ENCODE assay signal across 27 mouse cellular contexts in genomic region chr11:75881234-75881633, GRCm38 (mm10). TPM values are rescaled to one million over a fixed set of nuclear protein-coding genes. Genes with fewer than 3 reads are reported as not detected.
DNase-seq lines count a peak whose midpoint lies in the region; ATAC-seq and TF ChIP-seq lines count a peak whose summit lies in the region.
"Had no signal": no experiment of that assay in that cellular context is flagged by ENCODE, and none has a peak within 500 bp of the region (broad histone marks: within the 10 kb centered on the region; RNA-seq: fewer than 3 reads in every experiment).

No protein-coding gene starts in this region.

- H3K9me3 ChIP-seq in MEL (replicated peaks; ENCODE audit: insufficient read depth, low read length), result no peaks in the 10 kb centered on the region
- no peaks in the 10 kb centered on the region for H3K9me3 ChIP-seq in kidney, embryonic 14.5 days (ENCODE audit: control insufficient read depth, low read length)
- no peaks in the 10 kb centered on the region for H3K9me3 ChIP-seq in hindbrain, embryonic 10.5 days
- H3K9me3 ChIP-seq: forebrain, embryonic 10.5 days; forebrain, embryonic 13.5 days; G1E; heart, embryonic 12.5 days; heart, embryonic 15.5 days had no signal

- no peak for TF ChIP-seq RAD21 in MEL (IDR thresholded peaks at IDR 0.05; ENCODE audit: low read depth, low read length)

- peaks cover 2 to 10% of the 10 kb centered on the region in 2 experiments for H3K4me1 ChIP-seq in MEL (ENCODE audit: control insufficient read depth in 1 of 2, insufficient read depth in 2 of 2, low read length in 2 of 2)
- H3K4me1 ChIP-seq in kidney, embryonic 14.5 days (ENCODE audit: control insufficient read depth, insufficient read depth, low read length), result peaks cover 6% of the 10 kb centered on the region; the same call in 1 of the 2 replicates
- 0 out of 2 replicates have a peak, but pooled peaks cover 5% of the 10 kb centered on the region for H3K4me1 ChIP-seq in hindbrain, embryonic 10.5 days (replicated peaks)

- H3K4me3 ChIP-seq in MEL (ENCODE audit: control insufficient read depth in 1 of 2, insufficient read depth in 1 of 2, low read depth in 2 of 2, low read length in 2 of 2), result no peak overlapping the region
- H3K4me3 ChIP-seq in kidney, embryonic 14.5 days (ENCODE audit: low read length), result no peak overlapping the region
- no peak overlapping the region for H3K4me3 ChIP-seq in hindbrain, embryonic 10.5 days
- H3K4me3 ChIP-seq: forebrain, embryonic 10.5 days; forebrain, embryonic 13.5 days; gastrocnemius, adult 2 months; heart, embryonic 12.5 days; heart, embryonic 15.5 days had no signal

- peak; percentile 60; the same call in 1 of the 2 replicates for ATAC-seq in megakaryocyte, adult 5-6 weeks (ENCODE audit: poor library complexity, severe bottlenecking)
- no peak for ATAC-seq in kidney, embryonic 14.5 days (ENCODE audit: low FRiP score, low TSS enrichment)
- ATAC-seq: forebrain, embryonic 13.5 days; forebrain, embryonic 16.5 days; hindbrain, postnatal 0 days; inflammation-experienced regulatory T-cells, adult 6 months had no signal

- TF ChIP-seq POLR2A in MEL (IDR thresholded peaks at IDR 0.05; ENCODE audit: control insufficient read depth in 1 of 2, insufficient read depth in 1 of 2, low read depth in 1 of 2, low read length in 2 of 2, poor library complexity in 1 of 2), result no peak

- peak; percentile 21 for DNase-seq in MEL (ENCODE audit: low read depth, low spot score)
- peak; percentile 44 for DNase-seq in splenic B cell, adult 2 months (ENCODE audit: low read depth, low spot score)
- DNase-seq in frontal cortex, postnatal 10 days (ENCODE audit: low spot score in 2 of 2), result no peak
- no peak for DNase-seq in hindbrain, embryonic 10.5 days (ENCODE audit: low spot score)
- DNase-seq: adrenal gland, adult 2 months; adrenal gland, postnatal 14 days; cerebellum, adult 11 months; cerebellum, adult 2 months; cerebellum, adult 9-11 months; cerebellum, postnatal 25 days; embryo, embryonic 11 days; gastrocnemius, adult 2 months; gastrocnemius, postnatal 14 days; heart, adult 18-20 months; heart, postnatal 10 days; heart, postnatal 36 days had no signal

- no peak for TF ChIP-seq CTCF in MEL (IDR thresholded peaks at IDR 0.05 in 2 of 3, conservative IDR thresholded peaks at IDR 0.05 in 1 of 3; ENCODE audit: control insufficient read depth in 1 of 3, insufficient read depth in 1 of 3, low read depth in 2 of 3, low read length in 3 of 3, poor library complexity in 1 of 3, severe bottlenecking in 1 of 3)

- WGBS in kidney, embryonic 14.5 days, result 75% methylated on average over 3 of the region's 3 CpGs
- 86% methylated on average over 3 of the region's 3 CpGs for WGBS in hindbrain, embryonic 10.5 days

- no peak for TF ChIP-seq EP300 in MEL (IDR thresholded peaks at IDR 0.05; ENCODE audit: low read depth in 1 of 2, low read length in 2 of 2)

- H3K36me3 ChIP-seq in MEL (ENCODE audit: control insufficient read depth in 1 of 2, insufficient read depth in 2 of 2, low read length in 2 of 2), result peaks cover 0 to 3% of the 10 kb centered on the region in 2 experiments; a peak in 1 of 4 replicates
- H3K36me3 ChIP-seq in splenic B cell, adult 2 months (ENCODE audit: control insufficient read depth, insufficient read depth, low read length, poor library complexity, severe bottlenecking), result no peaks in the 10 kb centered on the region
- no peaks in the 10 kb centered on the region for H3K36me3 ChIP-seq in kidney, embryonic 14.5 days (ENCODE audit: control insufficient read depth, insufficient read depth, low read length)
- no peaks in the 10 kb centered on the region for H3K36me3 ChIP-seq in hindbrain, embryonic 10.5 days
- H3K36me3 ChIP-seq: forebrain, embryonic 10.5 days; G1E; heart, embryonic 12.5 days; heart, embryonic 15.5 days had no signal

- H3K9ac ChIP-seq in MEL (ENCODE audit: control insufficient read depth, low read depth, low read length, poor library complexity, severe bottlenecking), result no peak overlapping the region
- H3K9ac ChIP-seq in kidney, embryonic 14.5 days (ENCODE audit: low read depth, low read length), result no peak overlapping the region
- H3K9ac ChIP-seq: forebrain, embryonic 13.5 days; heart, embryonic 12.5 days; heart, embryonic 15.5 days; hindbrain, embryonic 14.5 days had no signal

- H3K27ac ChIP-seq in MEL (ENCODE audit: control insufficient read depth, low read depth, low read length), result no peak overlapping the region
- H3K27ac ChIP-seq in kidney, embryonic 14.5 days (ENCODE audit: low read depth, low read length), result no peak overlapping the region
- no peak overlapping the region for H3K27ac ChIP-seq in hindbrain, embryonic 10.5 days
- H3K27ac ChIP-seq: forebrain, embryonic 10.5 days; forebrain, embryonic 13.5 days; gastrocnemius, adult 2 months; heart, embryonic 15.5 days; hindbrain, embryonic 14.5 days; hindbrain, postnatal 0 days had no signal

- no peaks in the 10 kb centered on the region for H3K27me3 ChIP-seq in MEL (ENCODE audit: control insufficient read depth in 1 of 2, insufficient read depth in 2 of 2, low read length in 2 of 2)
- H3K27me3 ChIP-seq in splenic B cell, adult 2 months (ENCODE audit: control insufficient read depth, insufficient read depth, low read length, poor library complexity, severe bottlenecking), result no peaks in the 10 kb centered on the region
- H3K27me3 ChIP-seq in kidney, embryonic 14.5 days (ENCODE audit: control insufficient read depth, insufficient read depth, low read length), result no peaks in the 10 kb centered on the region
- H3K27me3 ChIP-seq in hindbrain, embryonic 10.5 days (ENCODE audit: insufficient read depth, poor library complexity, severe bottlenecking), result peaks cover 5% of the 10 kb centered on the region; the same call in 1 of the 2 replicates
- H3K27me3 ChIP-seq: forebrain, embryonic 13.5 days; heart, embryonic 12.5 days; heart, embryonic 15.5 days had no signal

- no peak overlapping the region for H3K4me2 ChIP-seq in kidney, embryonic 14.5 days (replicated peaks; ENCODE audit: low read depth, low read length)
- H3K4me2 ChIP-seq: forebrain, embryonic 13.5 days; heart, embryonic 12.5 days; heart, embryonic 15.5 days; hindbrain, embryonic 14.5 days had no signal

- no peaks in the 10 kb centered on the region for H3K79me2 ChIP-seq in MEL (ENCODE audit: control insufficient read depth, insufficient read depth, low read length, poor library complexity)

TF ChIP-seq in MEL, 35 proteins besides CTCF, POLR2A, EP300 and RAD21:
- TF ChIP-seq CHD1 (IDR thresholded peaks at IDR 0.05; ENCODE audit: low read depth, low read length) (no peak), BHLHE40 (IDR thresholded peaks at IDR 0.05; ENCODE audit: borderline replicate concordance, low read depth, low read length) (no peak), E2F4 (IDR thresholded peaks at IDR 0.05; ENCODE audit: borderline replicate concordance, low read depth, low read length) (no peak), NRF1 (IDR thresholded peaks at IDR 0.05; ENCODE audit: insufficient read depth, low read depth, low read length, poor library complexity, severe bottlenecking) (no peak), ZMIZ1 (IDR thresholded peaks at IDR 0.05; ENCODE audit: low read depth, low read length) (no peak), GATA1 (IDR thresholded peaks at IDR 0.05; ENCODE audit: low read depth, low read length) (no peak), MXI1 (IDR thresholded peaks at IDR 0.05; ENCODE audit: low read depth, low read length) (no peak), POLR2AphosphoS2 (IDR thresholded peaks at IDR 0.05; ENCODE audit: low read length) (no peak), TBP (IDR thresholded peaks at IDR 0.05; ENCODE audit: low read depth, low read length) (no peak), ELF1 (IDR thresholded peaks at IDR 0.05; ENCODE audit: low read depth, low read length) (no peak)

RNA-seq across cellular contexts. Expression of gene Rph3al, which starts 57.0 kb away (rescaled TPM):
- total RNA-seq in MEL (2012; rRNA removed), result 7.1 and 9.4 TPM in 2 replicates
- polyA plus RNA-seq in MEL (2012; ENCODE audit: insufficient read depth in 1 of 2, insufficient read length in 2 of 2, low read depth in 1 of 2, low replicate concordance in 2 of 2, missing spikeins in 1 of 2), result 10 to 100 TPM in 1 of 2 experiments, not detected in 1; 23.0 TPM
- total RNA-seq in megakaryocyte, adult 5-6 weeks (2015), result 0.49 and 0.84 TPM in 2 replicates
- 1.3 TPM in 1 of 2 replicates, not detected in the other for total RNA-seq in megakaryocyte, adult 5-6 weeks (2017)
- 8.8 and 13.1 TPM in 2 replicates for polyA plus RNA-seq in kidney, embryonic 14.5 days (2014; fragmentation: Nextera tagmentation; extraction: Ambion mirVana)
- polyA plus RNA-seq in hindbrain, embryonic 10.5 days (2016; fragmentation: Nextera tagmentation; extraction: Ambion mirVana), result 2.1 and 2.4 TPM in 2 replicates
- total RNA-seq: G1E had no signal
- polyA plus RNA-seq: G1E had no signal

Comparison
In these comparisons a context has a peak if more than half of its experiments do, and no peak if none do; other contexts are left out.
1. DNase-seq: peak in MEL (single experiment) and splenic B cell, adult 2 months (single experiment); none in frontal cortex, postnatal 10 days (0 of 2) and hindbrain, embryonic 10.5 days (single experiment).